Mouse (Mus musculus): Measurements from ENCODE around the gene Nudt7. TPM values are rescaled to one million over a fixed set of nuclear protein-coding genes. Genes with fewer than 3 reads are reported as not detected.

The Nudt7 gene
- polyA plus RNA-seq, 2 experiments from 2014 or later: 10.3 to 10.6 TPM

GRCm38 (mm10) chr8:114143645-114144290, 10.4 kb downstream of the Nudt7 start:
- no peak for ATAC-seq

- no peak for ATAC-seq
These were observed 20.1 kb downstream of the Nudt7 start for GRCm38 (mm10) chr8:114153311-114154045.

GRCm38 (mm10) chr8:114158586-114158985, 25.2 kb downstream of the Nudt7 start:
- no peak for ATAC-seq

GRCm38 (mm10) chr8:114159666-114160065, 26.3 kb downstream of the Nudt7 start:
- no peak for ATAC-seq

- ATAC-seq: no peak
These were observed 30.5 kb downstream of the Nudt7 start for GRCm38 (mm10) chr8:114163871-114164270.

- no peak for ATAC-seq
These were observed 31.2 kb downstream of the Nudt7 start for GRCm38 (mm10) chr8:114164444-114165096.

GRCm38 (mm10) chr8:114165741-114166140, 32.4 kb downstream of the Nudt7 start:
- ATAC-seq: no peak

GRCm38 (mm10) chr8:114176721-114177120, 43.4 kb downstream of the Nudt7 start:
- no peak for ATAC-seq

- ATAC-seq: no peak
These were observed 60.0 kb downstream of the Nudt7 start for GRCm38 (mm10) chr8:114193334-114193733.

- ATAC-seq: no peak
These were observed 65.6 kb downstream of the Nudt7 start for GRCm38 (mm10) chr8:114198990-114199389.

Other genes with a start within 250 kb of the Nudt7 start
- gene Vat1l, start 72.1 kb downstream of the Nudt7 start, polyA plus RNA-seq (2017; shearing (Covaris generic)): under 1 TPM in 1 of 2 experiments, not detected in 1; 0.12 TPM